Mouse (Mus musculus): ENCODE results near the gene Tdpoz4. TPM values are rescaled to one million over a fixed set of nuclear protein-coding genes. Genes with fewer than 3 reads are reported as not detected.
"Not testable (repeated sequence)": the region's sequence is repeated elsewhere in the genome, so short reads cannot be mapped to it uniquely, and the experiment has no call there.

Tdpoz4 gene
- not detected in 2 replicates for polyA plus RNA-seq (2014; fragmentation: Nextera tagmentation; extraction: Ambion mirVana)

DNA sequence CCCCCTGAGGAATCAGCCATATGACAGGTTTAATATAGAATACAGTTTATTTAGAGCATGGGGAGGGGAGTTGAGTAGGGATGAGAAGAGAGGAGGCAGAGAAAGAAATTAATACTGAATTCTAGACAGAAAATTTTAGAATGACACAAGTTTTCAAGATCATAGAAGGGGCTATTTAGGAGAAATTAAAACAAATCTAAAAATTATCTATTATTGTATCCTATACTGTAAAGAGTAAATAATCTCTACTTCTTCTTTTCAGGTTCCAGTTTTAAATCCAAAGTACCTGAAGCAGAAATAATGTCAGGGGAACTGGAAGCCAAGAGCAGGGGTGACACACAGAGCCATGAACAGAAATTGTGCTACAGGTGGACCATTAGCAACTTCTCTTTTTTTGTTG is at the start of gene Tdpoz4:
Gene Tdpoz4, plus strand, starts transcription at position 301 of the 400 bp plus-strand sequence.
- H3K27me3 ChIP-seq (replicated peaks; ENCODE audit: control insufficient read depth, insufficient read depth, low read length); H3K4me3 ChIP-seq (ENCODE audit: low read depth, low read length); H3K9me3 ChIP-seq (ENCODE audit: control insufficient read depth, low read length); ATAC-seq (replicated peaks; ENCODE audit: low FRiP score, low TSS enrichment, low read depth); DNase-seq (ENCODE audit: low spot score); H3K4me1 ChIP-seq (replicated peaks; ENCODE audit: control insufficient read depth, insufficient read depth, low read length); H3K9ac ChIP-seq (ENCODE audit: low read length); H3K4me2 ChIP-seq (ENCODE audit: low read length); H3K36me3 ChIP-seq (ENCODE audit: control insufficient read depth, insufficient read depth, low read length); H3K27ac ChIP-seq (ENCODE audit: low read depth): not testable (repeated sequence)

DNA sequence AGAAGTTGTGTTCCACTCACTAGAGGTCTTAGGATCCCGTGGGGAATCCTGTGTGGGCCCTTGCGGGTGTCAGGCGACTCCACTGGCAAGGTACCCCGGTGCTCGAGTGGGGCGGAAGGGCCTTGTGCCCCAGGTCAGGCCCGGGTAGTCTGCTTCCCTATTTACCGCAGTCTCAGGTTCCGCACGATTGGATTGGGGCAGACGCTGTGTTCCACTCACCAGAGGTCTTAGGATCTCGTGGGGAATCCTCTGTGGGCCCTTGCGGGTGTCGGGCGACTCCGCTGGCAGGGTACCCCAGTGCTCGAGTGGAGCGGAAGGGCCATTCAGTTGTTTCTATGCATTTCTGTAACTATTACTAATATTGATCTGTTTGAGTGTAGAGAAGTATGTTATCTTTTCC is 42.2 kb upstream of the Tdpoz4 start:
- not testable (repeated sequence) for H3K4me1 ChIP-seq (replicated peaks; ENCODE audit: control insufficient read depth, insufficient read depth, low read length); H3K4me2 ChIP-seq (ENCODE audit: low read length); H3K9me3 ChIP-seq (ENCODE audit: control insufficient read depth, low read length); H3K36me3 ChIP-seq (ENCODE audit: control insufficient read depth, insufficient read depth, low read length); H3K27ac ChIP-seq (ENCODE audit: low read depth); DNase-seq (ENCODE audit: low spot score); H3K9ac ChIP-seq (ENCODE audit: low read length); ATAC-seq (replicated peaks; ENCODE audit: low FRiP score, low TSS enrichment, low read depth); H3K27me3 ChIP-seq (replicated peaks; ENCODE audit: control insufficient read depth, insufficient read depth, low read length); H3K4me3 ChIP-seq (ENCODE audit: low read depth, low read length)
- WGBS, result 92% methylated on average over 18 of the region's 18 CpGs

DNA sequence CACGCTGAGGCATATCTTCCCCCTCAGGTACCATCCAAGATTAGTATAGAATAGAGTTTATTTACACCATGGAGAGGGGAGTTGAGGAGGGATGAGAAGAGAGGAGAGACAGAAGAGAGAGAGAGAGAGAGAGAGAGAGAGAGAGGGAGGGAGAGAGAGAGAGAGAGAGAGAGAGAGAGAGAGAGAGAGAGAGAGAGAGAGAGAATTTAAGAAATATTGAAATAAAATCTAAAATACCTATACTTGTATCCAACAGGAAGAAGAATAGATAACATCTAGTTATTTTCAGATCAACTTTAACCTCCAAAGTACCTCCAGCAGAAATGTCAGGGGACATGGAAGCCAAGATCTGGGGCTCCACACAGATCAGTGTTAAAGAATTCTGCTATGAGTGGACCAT is 23.5 kb upstream of the Tdpoz4 start, which contains the start of gene Gm5773:
Gene Gm5773, plus strand, starts transcription at position 301 of the 400 bp plus-strand sequence.
- 92% methylated on average over 1 of the region's 1 CpGs for WGBS

DNA sequence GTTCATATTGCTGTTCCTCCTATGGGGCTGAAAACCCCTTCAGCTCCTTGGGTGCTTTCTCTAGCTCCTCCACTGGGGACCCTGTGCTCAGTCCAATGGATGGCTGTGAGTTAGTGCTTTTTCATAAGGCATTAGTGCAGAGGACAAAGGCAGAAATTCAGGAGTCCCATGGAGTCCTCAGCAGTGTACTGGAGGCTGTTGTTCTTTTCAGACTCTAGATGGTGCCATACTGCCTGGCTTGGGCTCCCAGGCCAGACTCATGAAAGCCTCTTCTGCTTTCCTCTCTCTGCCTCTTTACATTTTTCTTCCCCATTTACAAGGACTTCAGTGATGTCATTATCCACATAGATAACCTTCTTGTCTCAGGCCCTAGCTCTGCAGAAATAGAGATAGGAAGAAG is 17.1 kb downstream of the Tdpoz4 start:
- not testable (repeated sequence) for H3K4me2 ChIP-seq (ENCODE audit: low read length); H3K27ac ChIP-seq (ENCODE audit: low read depth); H3K9ac ChIP-seq (ENCODE audit: low read length); H3K27me3 ChIP-seq (replicated peaks; ENCODE audit: control insufficient read depth, insufficient read depth, low read length); H3K4me1 ChIP-seq (replicated peaks; ENCODE audit: control insufficient read depth, insufficient read depth, low read length); H3K4me3 ChIP-seq (ENCODE audit: low read depth, low read length); H3K9me3 ChIP-seq (ENCODE audit: control insufficient read depth, low read length); H3K36me3 ChIP-seq (ENCODE audit: control insufficient read depth, insufficient read depth, low read length); DNase-seq (ENCODE audit: low spot score)
- ATAC-seq (replicated peaks; ENCODE audit: low FRiP score, low TSS enrichment, low read depth), result 0 out of 2 replicates have a peak, but pooled peaks have one; percentile 27

More for the DNA sequence above, 23.5 kb upstream of the Tdpoz4 start, which contains the start of gene Gm5773:
- not testable (repeated sequence) for DNase-seq (ENCODE audit: low spot score); H3K9ac ChIP-seq (ENCODE audit: low read length); H3K4me1 ChIP-seq (replicated peaks; ENCODE audit: control insufficient read depth, insufficient read depth, low read length); H3K4me2 ChIP-seq (ENCODE audit: low read length); H3K27me3 ChIP-seq (replicated peaks; ENCODE audit: control insufficient read depth, insufficient read depth, low read length); ATAC-seq (replicated peaks; ENCODE audit: low FRiP score, low TSS enrichment, low read depth); H3K4me3 ChIP-seq (ENCODE audit: low read depth, low read length); H3K36me3 ChIP-seq (ENCODE audit: control insufficient read depth, insufficient read depth, low read length); H3K9me3 ChIP-seq (ENCODE audit: control insufficient read depth, low read length); H3K27ac ChIP-seq (ENCODE audit: low read depth)

DNA sequence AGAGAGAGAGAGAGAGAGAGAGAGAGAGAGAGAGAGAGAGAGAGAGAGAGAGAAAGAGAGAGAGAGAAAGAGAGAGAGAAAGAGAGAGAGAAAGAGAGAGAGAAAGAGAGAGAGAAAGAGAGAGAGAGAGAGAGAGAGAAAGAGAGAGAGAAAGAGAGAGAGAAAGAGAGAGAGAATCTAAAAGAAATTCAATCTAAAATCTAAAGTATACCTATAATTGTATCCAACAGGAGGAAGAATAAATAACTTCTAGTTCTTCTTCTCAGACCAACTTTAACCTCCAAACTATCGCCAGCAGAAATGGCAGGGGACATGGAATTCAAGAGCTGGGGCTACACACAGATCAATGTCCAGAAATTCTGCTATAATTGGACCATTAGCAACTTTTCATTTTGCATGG is 29.5 kb downstream of the Tdpoz4 start, which contains the start of gene Tdpoz3:
Gene Tdpoz3, plus strand, starts transcription at position 301 of the 400 bp plus-strand sequence.
- H3K4me3 ChIP-seq (ENCODE audit: low read depth, low read length); H3K9me3 ChIP-seq (ENCODE audit: control insufficient read depth, low read length); H3K4me2 ChIP-seq (ENCODE audit: low read length); ATAC-seq (replicated peaks; ENCODE audit: low FRiP score, low TSS enrichment, low read depth); H3K27me3 ChIP-seq (replicated peaks; ENCODE audit: control insufficient read depth, insufficient read depth, low read length); H3K27ac ChIP-seq (ENCODE audit: low read depth); DNase-seq (ENCODE audit: low spot score); H3K36me3 ChIP-seq (ENCODE audit: control insufficient read depth, insufficient read depth, low read length); H3K9ac ChIP-seq (ENCODE audit: low read length); H3K4me1 ChIP-seq (replicated peaks; ENCODE audit: control insufficient read depth, insufficient read depth, low read length): not testable (repeated sequence)
- WGBS, result 75% methylated on average over 1 of the region's 1 CpGs

Other genes with a start within 250 kb of the Tdpoz4 start
- 497 and 519 TPM in 2 replicates for gene S100a10, start 241.3 kb upstream of the Tdpoz4 start, polyA plus RNA-seq (2014; fragmentation: Nextera tagmentation; extraction: Ambion mirVana)
- not detected in 2 replicates for gene Tdpoz2, start 143.7 kb upstream of the Tdpoz4 start, polyA plus RNA-seq (2014; fragmentation: Nextera tagmentation; extraction: Ambion mirVana)
- gene Tdpoz1, start 120.1 kb upstream of the Tdpoz4 start, polyA plus RNA-seq (2014; fragmentation: Nextera tagmentation; extraction: Ambion mirVana), result not detected in 2 replicates
- gene Gm37596, start 103.3 kb upstream of the Tdpoz4 start, polyA plus RNA-seq (2014; fragmentation: Nextera tagmentation; extraction: Ambion mirVana), result not detected in 2 replicates
- not detected in 2 replicates for gene Gm5773, start 23.4 kb upstream of the Tdpoz4 start, polyA plus RNA-seq (2014; fragmentation: Nextera tagmentation; extraction: Ambion mirVana)
- gene Tdpoz3, start 29.6 kb downstream of the Tdpoz4 start, polyA plus RNA-seq (2014; fragmentation: Nextera tagmentation; extraction: Ambion mirVana), result not detected in 2 replicates
- gene Gm9117, start 147.1 kb downstream of the Tdpoz4 start, polyA plus RNA-seq (2014; fragmentation: Nextera tagmentation; extraction: Ambion mirVana), result not detected in 2 replicates
- gene Tdpoz5, start 164.9 kb downstream of the Tdpoz4 start, polyA plus RNA-seq (2014; fragmentation: Nextera tagmentation; extraction: Ambion mirVana), result not detected in 2 replicates

Data from intestine, embryonic 14.5 days (tissue).